Mouse (Mus musculus): ENCODE results near the gene Dcaf7.

- TF ChIP-seq CTCF (IDR thresholded peaks at IDR 0.05): no peak
- no peak for TF ChIP-seq EP300 (IDR thresholded peaks at IDR 0.05; ENCODE audit: insufficient read depth, low read depth, low read length)
These were observed 10.9 kb upstream of the Dcaf7 start for GRCm38 (mm10) chr11:106025774-106026173.
